Mouse (Mus musculus) embryonic fibroblast, embryonic 13.5 days (primary cell): Measurements from ENCODE around the gene Cacna2d3.

ENCODE experiments used
- CTCF ChIP-seq: IDR thresholded peaks from 2 replicates; pipeline ENCODE4 v1.5.1; 2011; ENCODE audit warnings: mild to moderate bottlenecking, control low read depth, low read length, moderate library complexity, borderline replicate concordance; ENCODE audit not compliant: insufficient read depth
- POLR2A ChIP-seq: IDR thresholded peaks from 2 replicates; pipeline ENCODE4 v1.6.1; 2011; ENCODE audit warnings: low read depth, mild to moderate bottlenecking, control low read depth, low read length, moderate library complexity

DNA sequence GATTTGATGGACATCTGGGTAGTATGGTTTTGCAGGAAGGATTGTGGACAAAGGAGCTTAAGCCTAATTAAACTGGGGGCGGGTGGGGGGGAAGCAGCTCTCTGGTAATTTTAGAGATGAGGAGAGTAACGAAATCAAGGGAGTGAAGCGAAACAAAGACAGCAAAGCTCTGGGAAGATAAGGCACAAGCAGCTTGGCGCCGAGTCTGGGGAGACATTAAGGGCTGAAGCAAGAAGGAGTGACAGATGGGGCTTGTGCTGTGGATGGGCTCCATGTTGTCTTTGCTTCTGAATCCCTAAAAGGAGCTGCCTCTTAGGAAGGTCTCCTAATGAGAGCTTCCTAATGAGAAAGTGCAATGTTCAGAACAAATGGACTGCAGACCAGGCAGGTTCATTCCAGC is 219.0 kb downstream of the Cacna2d3 start:
- TF ChIP-seq CTCF: no peak
- no peak for TF ChIP-seq POLR2A
